Mouse (Mus musculus) heart, adult 2 months (tissue): ENCODE data around the gene Slc6a1.

ENCODE experiments used
- CTCF ChIP-seq: fragments of 200-600 bp; IDR thresholded peaks from 2 replicates; pipeline ENCODE4 v1.8.1; 2022; ENCODE audit warnings: antibody characterized with exemption, mild to moderate bottlenecking, moderate library complexity
- POLR2A ChIP-seq: fragments of 200-500 bp; IDR thresholded peaks from 2 replicates; pipeline ENCODE4 v1.6.1; 2011; ENCODE audit warnings: mild to moderate bottlenecking, low read depth, low read length, control low read depth; ENCODE audit not compliant: insufficient read depth

DNA sequence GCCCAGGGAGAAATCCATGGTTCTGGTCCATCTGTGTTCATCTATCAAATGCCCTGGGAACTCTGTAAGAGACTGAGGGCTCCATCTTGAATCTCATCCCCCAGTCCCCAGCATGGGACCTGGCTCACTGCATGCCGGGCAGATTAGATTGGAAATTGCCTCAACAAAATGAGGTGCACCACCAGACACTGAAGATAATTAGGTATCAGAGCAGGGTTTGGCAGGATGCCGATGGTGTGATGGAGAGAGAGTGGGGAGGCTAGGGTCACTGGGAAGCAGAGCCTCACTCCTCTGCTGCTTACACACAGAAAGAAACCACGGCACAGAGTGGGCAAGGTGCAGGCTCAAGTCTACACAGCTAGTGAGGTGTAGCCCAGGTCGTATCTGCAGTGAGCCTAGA lies 12.7 kb downstream of the Slc6a1 start:
- TF ChIP-seq POLR2A (no peak), CTCF (no peak)
